Mouse (Mus musculus) heart, adult 2 months (tissue): ENCODE data around the gene Dmac2.

Source experiments
- CTCF ChIP-seq: fragments of 200-600 bp; IDR thresholded peaks from 2 replicates; pipeline ENCODE4 v1.8.1; 2022; ENCODE audit warnings: antibody characterized with exemption, mild to moderate bottlenecking, moderate library complexity
- EP300 ChIP-seq: fragments of 200-500 bp; IDR thresholded peaks from 2 replicates; pipeline ENCODE4 v1.6.1; 2011; ENCODE audit warnings: low read depth, low read length, control low read depth; ENCODE audit not compliant: insufficient read depth
- POLR2A ChIP-seq: fragments of 200-500 bp; IDR thresholded peaks from 2 replicates; pipeline ENCODE4 v1.6.1; 2011; ENCODE audit warnings: mild to moderate bottlenecking, low read depth, low read length, control low read depth; ENCODE audit not compliant: insufficient read depth

DNA sequence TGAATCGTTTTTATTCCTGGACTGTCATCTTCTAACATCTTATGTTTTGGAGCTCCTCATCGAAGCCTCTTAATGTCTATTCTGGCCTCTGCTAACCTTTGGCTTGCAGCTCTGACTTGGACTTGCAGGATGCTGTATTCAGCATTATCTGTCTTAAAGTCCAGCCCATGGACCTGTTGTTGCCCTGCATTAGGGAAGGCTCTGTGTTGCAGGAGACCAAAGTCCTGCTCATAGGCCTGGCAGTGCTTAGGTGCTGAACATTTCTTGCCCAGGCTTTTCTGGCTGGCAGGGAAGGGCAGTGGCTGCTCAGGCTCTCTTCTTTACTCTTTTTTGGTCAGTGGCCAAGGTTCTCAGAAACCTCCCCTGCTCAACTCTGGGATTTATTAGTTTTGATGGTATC lies 12.0 kb upstream of the Dmac2 start:
- no peak for TF ChIP-seq POLR2A
- TF ChIP-seq CTCF: no peak
- TF ChIP-seq EP300: no peak
